Mouse (Mus musculus): ENCODE data around the gene Gnrhr.

Gene Gnrhr

DNA sequence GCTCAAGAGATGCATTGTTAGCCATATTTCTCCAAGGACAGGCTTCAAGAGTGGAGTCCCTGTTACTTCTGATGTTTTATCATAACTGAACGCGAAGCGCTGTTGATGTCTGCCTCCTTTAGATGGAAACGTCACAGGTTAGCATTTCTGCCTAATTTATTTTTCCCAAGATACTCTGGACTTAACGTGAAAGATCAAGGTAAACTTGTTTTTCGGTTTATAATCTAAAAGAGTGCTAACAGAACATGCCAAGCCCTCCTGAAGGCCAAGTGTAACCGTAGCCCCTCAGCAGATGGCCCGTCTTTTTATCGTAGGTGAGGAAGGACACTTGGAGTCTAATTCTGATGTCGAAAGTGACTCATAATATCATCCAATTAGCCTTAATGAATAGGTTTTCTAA is at the start of gene Gnrhr:
Gene Gnrhr, minus strand, starts transcription at position 101 of the 400 bp plus-strand sequence.
- DNase-seq (ENCODE audit: low spot score in 2 of 2), result no peak

- DNase-seq (ENCODE audit: low spot score in 2 of 2), result no peak
These were observed 48.9 kb upstream of the Gnrhr start for GRCm38 (mm10) chr5:86246559-86246958.

DNA sequence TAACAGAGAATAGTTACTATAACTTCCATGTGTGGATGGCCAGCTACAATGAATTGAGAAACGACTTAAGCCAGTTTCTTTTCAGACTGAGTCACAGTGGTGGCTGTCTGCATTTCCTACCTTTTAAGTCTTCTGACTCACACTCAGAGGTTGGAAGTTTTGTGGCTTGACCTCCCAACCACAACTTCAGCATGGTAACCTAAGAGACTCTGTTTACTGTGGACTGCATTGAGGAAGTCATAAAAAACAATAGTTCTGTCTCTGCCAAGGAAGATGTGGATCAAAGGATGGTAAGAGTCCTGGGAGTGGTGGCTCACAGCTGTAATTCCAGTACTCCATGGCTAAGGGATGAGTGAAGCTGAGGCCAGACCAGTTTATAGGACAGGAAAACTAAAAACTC is 47.2 kb upstream of the Gnrhr start:
- no peak for DNase-seq (ENCODE audit: low spot score in 2 of 2)

DNA sequence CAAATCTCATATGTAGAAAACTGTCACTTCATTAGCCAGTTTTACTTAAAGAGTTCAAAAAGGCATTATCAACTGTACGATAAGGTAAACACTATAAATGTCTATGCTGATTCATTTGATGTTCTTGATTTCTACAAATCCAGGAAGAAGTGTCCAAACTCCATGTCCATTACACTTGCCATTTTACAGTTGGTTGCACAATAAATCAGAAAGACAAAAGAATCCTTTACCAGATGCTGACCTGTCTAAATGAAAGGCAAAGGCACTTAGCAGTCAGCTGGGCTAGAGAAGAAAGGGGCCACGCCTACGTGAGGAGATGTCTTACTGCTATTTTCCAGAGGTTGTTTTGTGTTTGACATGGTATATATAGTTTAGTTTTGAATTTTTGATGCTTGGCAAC is 46.6 kb upstream of the Gnrhr start:
- no peak for DNase-seq (ENCODE audit: low spot score in 2 of 2)

GRCm38 (mm10) chr5:86227156-86227853 is 29.6 kb upstream of the Gnrhr start:
- DNase-seq (ENCODE audit: low spot score in 2 of 2), result no peak

GRCm38 (mm10) chr5:86191356-86191755 is 6.3 kb downstream of the Gnrhr start:
- DNase-seq (ENCODE audit: low spot score in 2 of 2), result no peak

- peak in 1 of 2 experiments; percentile 9 for DNase-seq (ENCODE audit: low spot score in 2 of 2)
These were observed 6.9 kb downstream of the Gnrhr start for GRCm38 (mm10) chr5:86190770-86191169.

DNA sequence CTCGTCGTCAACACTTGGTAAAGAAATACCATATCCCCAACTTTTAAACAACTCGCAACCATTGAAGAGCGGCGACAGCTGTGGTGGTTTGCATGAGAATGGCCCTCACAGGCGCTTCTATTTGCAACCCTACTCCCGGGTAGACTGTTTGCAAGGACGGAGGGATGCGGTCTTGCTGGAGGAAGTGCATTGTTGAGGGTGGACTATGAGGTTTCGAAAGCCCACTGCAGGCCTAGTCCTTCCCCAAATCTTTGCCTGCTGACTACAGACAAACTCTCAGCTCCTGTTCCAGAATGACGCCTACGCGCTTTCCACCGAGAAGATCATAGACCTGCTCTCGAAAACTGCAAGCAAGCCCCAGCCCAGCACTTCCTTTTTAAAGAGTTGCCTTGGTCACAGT is 7.4 kb downstream of the Gnrhr start:
- DNase-seq (ENCODE audit: low spot score in 2 of 2), result no peak

DNA sequence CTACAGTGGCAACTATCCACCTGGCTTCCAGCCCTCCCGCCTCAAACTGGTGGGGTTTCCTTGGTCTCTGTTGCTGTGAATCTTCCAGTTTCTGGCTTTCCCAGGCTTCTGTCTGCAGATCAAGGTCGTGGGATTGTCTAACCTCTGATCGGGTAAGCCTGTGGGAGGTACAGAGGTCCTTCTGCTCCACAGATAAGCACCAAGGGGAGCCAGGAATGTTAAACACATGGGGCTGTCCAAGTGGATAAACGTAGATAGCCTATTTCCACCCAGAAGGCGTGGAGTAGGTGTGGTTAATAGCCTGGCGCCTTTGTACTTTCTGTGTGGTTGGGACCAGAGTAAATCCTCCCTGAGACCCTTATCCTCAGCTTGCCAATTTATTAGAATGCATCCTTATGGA is 10.3 kb downstream of the Gnrhr start:
- DNase-seq (ENCODE audit: low spot score in 2 of 2), result no peak

GRCm38 (mm10) chr5:86173778-86174177 is 23.9 kb downstream of the Gnrhr start:
- no peak for DNase-seq (ENCODE audit: low spot score in 2 of 2)

- peak; percentile 98 to 99 for DNase-seq (ENCODE audit: low spot score in 2 of 2)
These were observed 25.1 kb downstream of the Gnrhr start, which contains the start of gene Uba6 for GRCm38 (mm10) chr5:86172449-86173161. TSS of gene Uba6 (minus strand) at chr5:86172803.

- DNase-seq (ENCODE audit: low spot score in 2 of 2), result no peak
These were observed 25.6 kb downstream of the Gnrhr start for GRCm38 (mm10) chr5:86172088-86172448.

Data from cerebellum, postnatal 4 days (tissue).